Mouse (Mus musculus): ENCODE results near the gene Emc9. TPM values are rescaled to one million over a fixed set of nuclear protein-coding genes. Genes with fewer than 3 reads are reported as not detected.

Gene Emc9
- total RNA-seq, 2 experiments from 2014 or later: 40.9 to 47.0 TPM

DNA sequence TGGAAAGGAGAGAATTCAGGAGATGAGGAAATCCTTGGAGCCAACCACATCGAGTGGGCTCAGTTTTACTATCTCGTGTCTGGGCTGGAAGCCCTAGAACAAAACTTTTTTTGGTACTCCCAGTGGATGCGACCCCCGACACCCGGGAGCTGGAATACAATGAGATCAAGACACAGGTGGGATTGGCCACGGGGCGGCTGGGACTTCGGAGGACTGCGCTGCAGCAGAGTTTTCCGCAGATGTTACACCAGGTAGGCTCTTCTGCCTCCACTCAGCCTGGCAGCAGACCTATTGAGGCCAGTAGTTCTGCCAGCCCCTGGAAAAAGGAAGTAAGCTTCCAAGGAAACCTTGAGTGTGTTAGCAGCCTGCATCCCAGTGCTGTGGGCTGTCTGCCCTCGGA is 21.9 kb downstream of the Emc9 start:
- no peak for DNase-seq (ENCODE audit: low spot score in 2 of 2)

DNA sequence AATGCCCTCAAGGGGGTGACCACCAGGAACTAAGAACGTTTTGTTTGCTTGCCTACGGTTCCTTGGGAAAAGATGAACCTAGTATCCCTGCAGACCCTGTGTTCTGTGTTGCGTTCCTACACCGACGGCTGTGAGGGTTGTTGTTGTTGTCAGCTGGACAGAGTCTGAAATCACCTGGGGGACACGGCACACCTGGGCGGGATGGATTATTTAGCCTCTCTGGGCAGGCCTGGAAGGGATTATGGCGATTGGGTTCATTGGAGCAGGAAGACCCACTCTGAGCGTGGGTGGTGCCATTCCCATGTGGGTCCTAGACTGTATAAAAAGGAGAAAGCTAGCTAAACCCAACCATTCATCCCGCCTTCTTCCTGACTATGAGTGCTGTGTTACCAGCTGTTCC is 23.2 kb downstream of the Emc9 start:
- DNase-seq (ENCODE audit: low spot score in 2 of 2): no peak

DNA sequence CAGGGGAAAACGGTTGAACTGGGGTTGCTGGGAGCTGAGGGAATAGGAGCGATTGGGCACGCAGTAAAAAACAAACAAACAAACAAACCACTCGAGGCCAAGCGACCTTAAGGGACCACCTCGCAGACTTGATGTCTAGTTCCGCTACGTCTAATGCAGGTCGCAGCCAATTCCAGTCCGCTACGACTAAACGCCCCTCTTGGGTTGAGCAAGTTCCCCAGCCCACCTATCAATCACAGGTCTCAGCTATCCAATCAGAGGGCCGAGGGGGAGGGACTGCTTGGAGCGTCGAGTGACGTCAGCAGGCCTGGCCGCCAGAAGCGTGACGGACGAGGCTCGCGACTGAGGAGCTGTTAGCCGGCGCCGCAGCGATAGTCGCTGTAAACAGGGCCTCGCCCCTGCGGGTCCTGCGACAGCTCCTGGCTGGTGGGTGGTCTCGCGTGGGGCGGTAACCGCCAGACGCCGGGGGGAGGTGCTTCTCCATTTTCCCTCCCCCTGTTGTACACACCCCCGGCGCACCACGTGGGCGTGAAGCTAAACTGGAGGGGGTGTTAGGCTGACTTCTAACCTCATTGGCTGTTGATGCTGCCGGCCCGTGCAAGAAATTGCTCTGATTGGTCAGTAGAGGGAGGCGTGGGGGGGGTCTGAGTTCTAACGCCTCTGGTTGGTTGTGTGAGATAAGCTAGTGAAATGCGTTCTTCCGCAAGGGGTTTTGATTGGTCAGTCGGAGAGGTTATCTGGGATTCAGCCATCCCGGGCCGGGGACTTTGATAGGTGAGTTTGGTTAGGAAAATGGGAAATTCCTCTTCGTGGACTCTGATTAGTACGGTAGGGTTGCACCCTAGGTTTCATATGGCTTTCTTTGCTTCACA is 24.7 kb downstream of the Emc9 start, which contains the start of gene A730061H03Rik:
Gene A730061H03Rik (minus strand): TSS at position 205 of the 872 bp plus-strand sequence.
- peak; percentile 91 to 99 for DNase-seq (ENCODE audit: low spot score in 2 of 2)

- DNase-seq (ENCODE audit: low spot score in 2 of 2): peak; percentile 70 to 87
Observed at GRCm38 (mm10) chr14:55559799-55560201, 25.3 kb downstream of the Emc9 start, which contains the start of gene Dcaf11. Gene Dcaf11 (plus strand): TSS chr14:55560006.

DNA sequence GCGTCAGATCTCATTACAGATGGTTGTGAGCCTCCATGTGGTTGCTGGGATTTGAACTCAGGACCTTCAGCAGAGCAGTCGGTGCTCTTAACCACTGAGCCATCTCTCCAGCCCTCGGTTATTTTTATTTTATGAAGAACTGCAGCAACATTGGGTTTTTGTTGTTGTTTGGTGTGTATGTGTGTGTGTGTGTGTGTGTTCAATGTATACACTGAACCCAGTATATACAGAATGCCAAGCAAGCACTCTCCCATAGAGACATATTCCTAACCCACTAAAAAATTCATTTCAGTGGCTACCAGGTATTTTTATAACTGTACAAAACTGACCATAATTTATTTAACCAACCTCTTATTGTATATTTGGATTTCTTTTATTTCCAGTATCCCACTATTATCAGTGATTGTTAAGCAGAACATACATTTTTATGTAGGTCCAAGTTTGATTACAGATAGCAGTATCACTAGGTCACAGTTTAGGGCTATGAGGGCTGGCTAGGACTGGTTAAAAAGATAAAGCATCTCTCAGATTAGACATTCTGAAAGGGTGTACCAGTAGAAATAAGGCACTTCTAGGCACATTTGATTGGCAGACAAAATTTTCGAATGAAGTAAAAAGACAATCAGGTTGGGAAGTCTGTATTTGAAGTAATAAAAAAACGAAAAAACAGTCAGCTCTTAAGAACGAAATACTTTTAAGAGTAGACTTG is 26.2 kb downstream of the Emc9 start:
- no peak for DNase-seq (ENCODE audit: low spot score in 2 of 2)

- no peak for DNase-seq (ENCODE audit: low spot score in 2 of 2)
Observed at GRCm38 (mm10) chr14:55557587-55557986, 27.5 kb downstream of the Emc9 start.

GRCm38 (mm10) chr14:55557003-55557402 is 28.1 kb downstream of the Emc9 start:
- peak; percentile 43 to 67 for DNase-seq (ENCODE audit: low spot score in 2 of 2)

- no peak for DNase-seq (ENCODE audit: low spot score in 2 of 2)
Observed at GRCm38 (mm10) chr14:55555788-55556187, 29.3 kb downstream of the Emc9 start.

DNA sequence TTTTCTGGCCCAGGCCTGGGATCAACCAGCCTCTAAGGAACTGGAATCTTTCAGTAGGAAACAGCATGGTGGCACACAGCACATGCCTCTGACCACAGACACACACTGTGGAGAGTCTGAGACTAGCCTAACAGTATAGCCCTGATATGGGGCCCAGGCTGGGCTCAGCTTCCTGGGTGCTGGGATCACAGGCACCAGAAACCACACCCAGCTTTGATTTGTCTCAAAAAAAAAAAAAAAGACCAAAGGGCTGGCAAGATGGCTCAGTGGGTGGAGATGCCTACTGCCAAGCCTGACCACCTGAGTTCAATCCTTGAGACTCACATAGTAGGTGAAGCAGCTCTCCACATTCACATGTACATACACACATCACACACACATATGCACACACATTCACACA is 30.5 kb downstream of the Emc9 start:
- no peak for DNase-seq (ENCODE audit: low spot score in 2 of 2)

- no peak for DNase-seq (ENCODE audit: low spot score in 2 of 2)
Observed at GRCm38 (mm10) chr14:55551794-55552193, 33.3 kb downstream of the Emc9 start.

DNA sequence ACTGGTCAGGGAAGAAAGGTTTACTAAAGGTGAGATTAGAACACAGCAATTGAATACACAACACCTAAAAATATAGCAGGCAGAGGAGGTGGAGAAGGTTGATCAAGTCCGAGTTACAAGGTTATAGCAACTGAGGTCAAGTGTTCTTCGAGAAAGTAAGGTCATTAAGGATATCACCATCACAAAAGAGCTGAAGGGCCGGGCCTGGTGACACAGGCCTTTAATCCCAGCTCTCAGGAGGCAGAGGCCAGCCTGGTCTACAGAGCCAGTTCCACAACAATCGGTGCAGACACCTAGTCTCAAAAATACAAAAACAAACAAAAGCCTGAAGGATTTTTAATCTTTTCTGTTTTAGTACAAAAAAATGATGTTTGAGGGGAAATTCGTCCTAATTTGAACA is 33.8 kb downstream of the Emc9 start:
- DNase-seq (ENCODE audit: low spot score in 2 of 2): no peak

DNA sequence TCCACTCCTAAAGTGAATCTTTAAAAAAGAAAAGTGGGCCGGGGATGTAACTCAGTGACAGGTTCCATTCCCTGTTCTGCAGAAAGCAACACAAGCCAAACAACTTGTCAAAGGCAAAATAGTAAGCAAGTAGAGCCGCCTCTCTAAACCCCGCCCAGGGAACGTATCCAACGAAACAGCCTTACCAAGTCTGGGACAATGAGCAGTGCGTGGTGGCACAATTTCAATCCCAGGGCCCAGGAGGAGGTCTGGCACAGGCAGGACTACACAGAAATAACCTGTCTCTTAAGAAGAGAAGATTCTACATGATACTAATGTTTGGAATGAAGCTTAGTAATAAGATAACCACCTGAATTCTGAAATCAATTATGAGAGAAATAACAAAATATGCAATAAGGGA is 34.9 kb downstream of the Emc9 start:
- no peak for DNase-seq (ENCODE audit: low spot score in 2 of 2)

GRCm38 (mm10) chr14:55544334-55544733 is 40.8 kb downstream of the Emc9 start:
- no peak for DNase-seq (ENCODE audit: low spot score in 2 of 2)

DNA sequence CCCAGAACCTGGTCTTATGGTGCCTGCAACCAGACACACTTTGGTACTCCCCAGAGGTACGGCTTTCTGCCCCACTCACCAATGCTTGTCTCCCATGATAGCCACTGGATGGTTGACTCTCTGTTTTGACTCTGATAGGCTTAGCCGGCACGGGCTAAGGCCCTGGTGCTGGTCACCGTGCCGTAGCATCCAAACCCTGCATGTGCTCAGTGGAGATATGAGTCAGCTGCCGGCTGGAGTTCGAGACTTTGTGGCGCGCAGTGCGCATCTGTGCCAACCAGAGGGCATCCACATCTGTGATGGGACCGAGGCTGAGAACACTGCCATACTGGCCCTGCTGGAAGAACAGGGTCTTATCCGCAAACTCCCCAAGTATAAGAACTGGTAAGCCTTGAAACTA is 42.8 kb downstream of the Emc9 start:
- DNase-seq (ENCODE audit: low spot score in 2 of 2): no peak

DNA sequence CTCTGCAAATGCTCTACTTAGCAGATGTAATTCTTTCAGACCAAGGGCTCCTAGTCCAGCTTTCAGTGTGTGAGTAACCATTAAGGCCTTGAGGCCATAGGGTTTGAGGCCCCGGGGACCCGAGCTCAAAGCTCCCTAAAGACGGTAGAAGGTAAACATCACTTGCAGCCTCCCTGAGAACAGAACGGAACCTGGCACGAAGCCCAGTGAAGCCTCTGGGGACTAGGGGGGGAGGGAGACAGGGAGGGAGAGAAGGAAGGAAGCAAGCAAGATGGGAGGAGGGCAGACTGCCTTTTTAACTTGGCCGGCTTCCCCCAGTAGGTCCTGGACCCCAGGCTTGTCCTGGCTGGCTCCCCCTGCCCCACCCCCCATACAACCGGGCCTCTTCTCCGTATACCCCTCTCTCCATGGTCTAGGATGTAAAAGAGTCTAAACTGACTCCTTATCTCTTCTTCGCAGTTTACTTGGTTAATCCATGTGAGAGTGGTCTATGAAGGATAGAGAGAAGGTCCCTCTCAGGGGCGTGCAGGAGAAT is 44.2 kb downstream of the Emc9 start:
- peak; percentile 53 to 80 for DNase-seq (ENCODE audit: low spot score in 2 of 2)

DNA sequence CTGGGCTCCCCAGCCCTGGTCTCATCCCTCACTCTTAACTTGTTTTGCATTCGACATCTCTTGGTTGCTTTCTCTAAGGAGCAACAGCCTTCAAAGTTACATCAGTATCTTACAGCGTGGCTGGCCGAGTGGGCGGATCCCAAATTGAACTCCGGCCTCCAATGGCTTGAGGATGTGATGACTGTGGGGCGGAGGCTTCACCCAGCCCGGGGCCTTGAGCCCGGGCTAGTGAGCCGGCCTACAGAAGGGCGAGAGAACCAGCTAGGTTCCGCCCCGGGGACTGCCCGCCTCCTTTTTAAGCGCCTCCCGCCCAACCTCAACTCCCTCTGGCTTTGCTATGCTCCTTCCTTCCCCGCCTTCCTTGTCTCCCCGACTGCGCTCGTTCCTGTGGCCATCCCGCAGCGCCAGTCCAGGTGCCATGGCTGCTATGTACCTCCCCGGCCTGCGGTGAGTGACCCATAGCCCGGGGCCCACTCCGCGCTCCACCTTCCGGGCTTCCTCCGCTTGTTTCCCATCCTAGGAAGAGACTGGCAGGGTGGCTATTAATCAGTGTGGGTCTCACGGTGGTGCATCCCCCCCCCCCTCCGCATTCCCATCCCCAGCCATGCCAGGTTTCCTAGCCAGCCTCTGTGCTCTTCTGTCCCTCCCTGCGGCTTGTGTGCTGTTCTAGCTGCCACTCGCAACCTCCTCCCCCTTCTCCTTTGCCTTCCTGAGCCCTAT is 44.9 kb downstream of the Emc9 start, which contains the start of gene Pck2:
Gene Pck2 (plus strand): TSS at position 200 of the 720 bp plus-strand sequence.
- peak; percentile 72 to 73 for DNase-seq (ENCODE audit: low spot score in 2 of 2)

GRCm38 (mm10) chr14:55536116-55536745 is 48.9 kb downstream of the Emc9 start:
- DNase-seq (ENCODE audit: low spot score in 2 of 2): no peak

All from adrenal gland, postnatal 4 days (tissue).